In genomic region chr19:44837426-44838205, GRCm38 (mm10) we compare ENCODE assay signal across 8 mouse cellular contexts.
DNase-seq lines count a peak whose midpoint lies in the region; ATAC-seq and TF ChIP-seq lines count a peak whose summit lies in the region.

No protein-coding gene starts in this region.

- no peak for TF ChIP-seq CTCF in lung, embryonic 14.5 days (IDR thresholded peaks at IDR 0.05; ENCODE audit: low read depth)

- H3K27me3 ChIP-seq in lung, embryonic 14.5 days (ENCODE audit: insufficient read depth, low read length) = peaks cover 75% of the 10 kb centered on the region
- H3K27me3 ChIP-seq in forebrain, embryonic 11.5 days (ENCODE audit: control insufficient read depth, insufficient read depth, low read length) = peaks cover 65% of the 10 kb centered on the region
- peaks cover 76% of the 10 kb centered on the region for H3K27me3 ChIP-seq in intestine, embryonic 14.5 days (replicated peaks; ENCODE audit: control insufficient read depth, insufficient read depth, low read length)
- H3K27me3 ChIP-seq in midbrain, embryonic 11.5 days (ENCODE audit: control insufficient read depth, insufficient read depth, low read length) = peaks cover 68% of the 10 kb centered on the region

- H3K4me1 ChIP-seq in lung, embryonic 14.5 days (ENCODE audit: insufficient read depth) = peaks cover 5% of the 10 kb centered on the region; the same call in 1 of the 2 replicates
- peaks cover 18% of the 10 kb centered on the region for H3K4me1 ChIP-seq in forebrain, embryonic 11.5 days (replicated peaks; ENCODE audit: control insufficient read depth, insufficient read depth, low read length)
- peaks cover 13% of the 10 kb centered on the region; the same call in 1 of the 2 replicates for H3K4me1 ChIP-seq in intestine, embryonic 14.5 days (replicated peaks; ENCODE audit: control insufficient read depth, insufficient read depth, low read length)
- H3K4me1 ChIP-seq in midbrain, embryonic 11.5 days (ENCODE audit: control insufficient read depth, insufficient read depth, low read length) = peaks cover 17% of the 10 kb centered on the region

- WGBS in lung, embryonic 14.5 days = 1% methylated on average over 37 of the region's 37 CpGs
- WGBS in forebrain, embryonic 11.5 days = 2% methylated on average over 37 of the region's 37 CpGs
- 2% methylated on average over 37 of the region's 37 CpGs for WGBS in intestine, embryonic 14.5 days
- WGBS in midbrain, embryonic 11.5 days = 2% methylated on average over 37 of the region's 37 CpGs

- H3K9me3 ChIP-seq in lung, embryonic 14.5 days (ENCODE audit: low read depth, low read length) = no peaks in the 10 kb centered on the region
- H3K9me3 ChIP-seq in forebrain, embryonic 11.5 days (ENCODE audit: control insufficient read depth, low read length) = no peaks in the 10 kb centered on the region
- no peaks in the 10 kb centered on the region for H3K9me3 ChIP-seq in intestine, embryonic 14.5 days (ENCODE audit: control insufficient read depth, low read length)
- no peaks in the 10 kb centered on the region for H3K9me3 ChIP-seq in midbrain, embryonic 11.5 days (ENCODE audit: control insufficient read depth, low read length)

- H3K27ac ChIP-seq in lung, embryonic 14.5 days (ENCODE audit: low read depth) = no peak overlapping the region
- H3K27ac ChIP-seq in forebrain, embryonic 11.5 days (ENCODE audit: low read depth, low read length) = no peak overlapping the region
- H3K27ac ChIP-seq in intestine, embryonic 14.5 days (ENCODE audit: low read depth) = no peak overlapping the region
- H3K27ac ChIP-seq in midbrain, embryonic 11.5 days (ENCODE audit: low read depth, low read length) = no peak overlapping the region

- no peaks in the 10 kb centered on the region for H3K36me3 ChIP-seq in lung, embryonic 14.5 days (ENCODE audit: insufficient read depth)
- H3K36me3 ChIP-seq in forebrain, embryonic 11.5 days (ENCODE audit: control insufficient read depth, insufficient read depth, low read length) = no peaks in the 10 kb centered on the region
- no peaks in the 10 kb centered on the region for H3K36me3 ChIP-seq in intestine, embryonic 14.5 days (ENCODE audit: control insufficient read depth, insufficient read depth, low read length)
- no peaks in the 10 kb centered on the region for H3K36me3 ChIP-seq in midbrain, embryonic 11.5 days (ENCODE audit: control insufficient read depth, insufficient read depth, low read length)

- peak overlapping the region; percentile 45; the same call in 1 of the 2 replicates for H3K4me3 ChIP-seq in lung, embryonic 14.5 days (ENCODE audit: low read depth, low read length)
- H3K4me3 ChIP-seq in forebrain, embryonic 11.5 days (ENCODE audit: low read depth, low read length) = no peak overlapping the region
- no peak overlapping the region for H3K4me3 ChIP-seq in intestine, embryonic 14.5 days (ENCODE audit: low read depth, low read length)
- H3K4me3 ChIP-seq in midbrain, embryonic 11.5 days (ENCODE audit: low read depth, low read length) = peak overlapping the region; percentile 42

- no peak for ATAC-seq in lung, embryonic 14.5 days (ENCODE audit: insufficient read depth)
- no peak for ATAC-seq in forebrain, embryonic 11.5 days (replicated peaks; ENCODE audit: low FRiP score)
- no peak for ATAC-seq in intestine, embryonic 14.5 days (replicated peaks; ENCODE audit: low FRiP score, low TSS enrichment, low read depth)
- no peak for ATAC-seq in midbrain, embryonic 11.5 days (ENCODE audit: low FRiP score)

- H3K4me2 ChIP-seq in lung, embryonic 14.5 days = peak overlapping the region; percentile 78
- peak overlapping the region; percentile 29; the same call in 1 of the 2 replicates for H3K4me2 ChIP-seq in forebrain, embryonic 11.5 days (ENCODE audit: low read depth, low read length, severe bottlenecking)
- no peak overlapping the region for H3K4me2 ChIP-seq in intestine, embryonic 14.5 days (ENCODE audit: low read length)
- no peak overlapping the region for H3K4me2 ChIP-seq in midbrain, embryonic 11.5 days

- DNase-seq in lung, embryonic 14.5 days = peak; percentile 58
- DNase-seq in lung, postnatal 36 days = no peak
- no peak for DNase-seq in forebrain, embryonic 11.5 days (ENCODE audit: low spot score)
- peak; percentile 64 for DNase-seq in intestine, embryonic 14.5 days (ENCODE audit: low spot score)
- peak; percentile 95 for DNase-seq in midbrain, embryonic 11.5 days (ENCODE audit: low spot score, missing footprints)
- no peak for DNase-seq in thymus, postnatal 25 days
- DNase-seq in gastrocnemius, postnatal 25 days = no peak
- no peak for DNase-seq in cerebellum, adult 9-11 months

- H3K9ac ChIP-seq in lung, embryonic 14.5 days = no peak overlapping the region
- H3K9ac ChIP-seq in forebrain, embryonic 11.5 days (ENCODE audit: low read length) = no peak overlapping the region
- no peak overlapping the region for H3K9ac ChIP-seq in intestine, embryonic 14.5 days (ENCODE audit: low read length)
- H3K9ac ChIP-seq in midbrain, embryonic 11.5 days (ENCODE audit: low read length) = no peak overlapping the region

Comparison
In these comparisons a context has a peak if more than half of its experiments do, and no peak if none do; other contexts are left out.
1. DNase-seq: peak in lung, embryonic 14.5 days (single experiment), intestine, embryonic 14.5 days (single experiment) and midbrain, embryonic 11.5 days (single experiment); none in lung, postnatal 36 days (single experiment), forebrain, embryonic 11.5 days (single experiment), thymus, postnatal 25 days (single experiment), gastrocnemius, postnatal 25 days (single experiment) and cerebellum, adult 9-11 months (single experiment).
2. H3K4me2 ChIP-seq: peak in lung, embryonic 14.5 days (single experiment) and forebrain, embryonic 11.5 days (single experiment); none in intestine, embryonic 14.5 days (single experiment) and midbrain, embryonic 11.5 days (single experiment).
3. H3K4me3 ChIP-seq: peak in lung, embryonic 14.5 days (single experiment) and midbrain, embryonic 11.5 days (single experiment); none in forebrain, embryonic 11.5 days (single experiment) and intestine, embryonic 14.5 days (single experiment).